Mouse (Mus musculus) embryonic facial prominence, embryonic 12.5 days (tissue): ENCODE measurements around the gene Mrps7. TPM values are rescaled to one million over a fixed set of nuclear protein-coding genes. Genes with fewer than 3 reads are reported as not detected.
A peak's percentile ranks its signal among the peaks of the same experiment; 100 is the strongest.

ENCODE experiments used
- ATAC-seq: fragments of 200-750 bp; cut with Nextera tagmentation; 2 replicates; pipeline ENCODE4 v1.8.0; 2017; ENCODE audit not compliant: insufficient number of reproducible peaks, insufficient read depth, low FRiP score, low TSS enrichment
- H3K27ac ChIP-seq: fragments of 300-500 bp; sonication (generic); 2 replicates; pipeline ENCODE4 v1.5.1; 2016; ENCODE audit warnings: mild to moderate bottlenecking
- H3K27me3 ChIP-seq: fragments of 300-500 bp; sonication (generic); 2 replicates; pipeline ENCODE4 v1.6.1; 2016; ENCODE audit warnings: mild to moderate bottlenecking, moderate library complexity
- H3K36me3 ChIP-seq: fragments of 300-500 bp; sonication (generic); 2 replicates; pipeline ENCODE4 v1.6.1; 2016; ENCODE audit warnings: mild to moderate bottlenecking
- H3K4me1 ChIP-seq: fragments of 300-500 bp; sonication (generic); 2 replicates; pipeline ENCODE4 v1.6.1; 2016
- H3K4me2 ChIP-seq: fragments of 300-500 bp; sonication (generic); replicated peaks from 2 replicates; pipeline ENCODE4 v1.6.1; 2016; ENCODE audit warnings: mild to moderate bottlenecking, moderate library complexity
- H3K4me3 ChIP-seq: fragments of 300-500 bp; sonication (generic); 2 replicates; pipeline ENCODE4 v1.5.1; 2016; ENCODE audit warnings: mild to moderate bottlenecking
- H3K9ac ChIP-seq: fragments of 300-500 bp; sonication (generic); 2 replicates; pipeline ENCODE4 v1.6.1; 2016; ENCODE audit warnings: mild to moderate bottlenecking, moderate library complexity
- H3K9me3 ChIP-seq: fragments of 300-500 bp; sonication (generic); 2 replicates; pipeline ENCODE4 v1.6.1; 2016; ENCODE audit warnings: mild to moderate bottlenecking, moderate library complexity
- WGBS: fragments of 180-500 bp; shearing (Covaris S2); methylation state at CpG from one replicate; pipeline ENCODE4 v1.1.7; 2016; 5-methylcytosine and 5-hydroxymethylcytosine counted together
- polyA plus RNA-seq: library from polyadenylated mRNA; unstranded; fragments of >200 nt; fragmentation: Nextera tagmentation; extraction: Ambion mirVana; gene quantifications from 2 replicates; pipeline ENCODE4 v1.2.1, GENCODE M21; 2016

The Mrps7 gene
- 95.9 and 108 TPM in 2 replicates for polyA plus RNA-seq

DNA sequence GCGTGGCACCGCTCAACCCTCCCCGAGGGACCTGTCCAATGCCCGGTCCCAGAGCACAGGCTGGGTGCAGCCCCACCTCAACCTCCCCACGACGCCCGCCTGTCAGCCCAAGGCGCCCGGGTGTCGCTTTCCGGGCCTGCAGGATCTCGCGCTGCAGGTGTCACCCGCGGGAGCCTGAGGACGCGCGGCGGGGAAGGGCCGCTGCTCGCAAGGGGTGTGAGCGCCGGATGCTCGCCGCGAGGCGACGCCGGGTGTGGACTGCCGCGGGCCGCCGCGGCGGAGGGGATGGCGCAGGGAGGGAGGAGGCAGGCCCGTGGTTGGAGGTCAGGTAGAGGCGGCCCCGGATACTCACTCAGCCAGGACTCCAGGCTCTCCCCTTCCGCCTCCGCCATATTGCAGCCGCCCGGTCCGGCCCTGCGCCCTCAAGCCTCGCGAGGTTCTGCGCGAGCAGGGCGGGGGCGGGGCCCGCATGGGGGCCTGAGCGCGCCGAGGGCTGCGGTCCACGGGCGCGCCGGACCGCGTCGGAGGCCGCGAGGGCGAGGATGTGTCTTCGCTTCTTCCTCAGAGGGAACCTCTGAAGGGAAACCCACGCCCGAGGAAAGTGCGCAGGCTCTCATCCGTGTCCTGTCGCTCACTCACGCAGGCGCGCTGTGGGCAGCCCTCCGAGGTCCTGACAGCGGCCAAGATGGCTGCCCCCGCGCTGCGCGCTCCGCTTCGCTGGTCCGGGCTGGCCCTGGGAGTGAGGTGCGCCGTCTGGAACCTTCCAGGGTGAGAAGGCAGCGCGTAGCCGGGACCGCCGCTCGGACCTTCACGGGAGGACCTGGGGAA lies at the start of gene Mrps7, which contains the start of gene Gga3:
Gene Mrps7, plus strand, starts transcription at position 450 of the 828 bp plus-strand sequence.
Gene Gga3, minus strand, starts transcription at position 576 of the 828 bp plus-strand sequence.
- Histone ChIP-seq H3K27me3 (no peaks in the 10 kb centered on the region), H3K4me3 (peak within 1 kb of the TSS; percentile 96), H3K36me3 (peaks cover 38% of the 10 kb centered on the region), H3K9me3 (no peaks in the 10 kb centered on the region), H3K4me1 (peaks cover 23% of the 10 kb centered on the region), H3K4me2 (peak within 1 kb of the TSS; percentile 87), H3K27ac (peak within 1 kb of the TSS; percentile 92), H3K9ac (peak within 1 kb of the TSS; percentile 93)
- peak; percentile 96 for ATAC-seq
- under 1% methylated on average over 85 of the region's 93 CpGs for WGBS

DNA sequence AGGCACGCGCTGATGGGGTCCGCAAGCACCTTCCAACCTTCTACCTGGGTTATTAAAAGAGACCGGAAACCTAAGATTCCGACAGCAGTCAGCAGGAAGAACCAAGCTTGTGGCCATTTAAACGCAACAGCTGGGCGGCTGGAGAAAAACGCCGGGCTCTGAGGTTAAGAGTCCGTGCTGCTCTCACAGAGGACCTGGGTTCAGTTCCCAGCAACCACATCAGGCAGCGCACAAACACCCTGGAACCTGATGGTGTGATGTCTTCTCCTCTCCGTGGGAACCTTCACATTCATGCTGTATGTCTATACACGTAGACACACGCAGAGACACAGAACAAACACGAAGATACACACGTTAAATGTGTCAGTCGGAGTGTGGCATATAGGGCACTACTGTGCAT lies 48.0 kb upstream of the Mrps7 start:
- H3K4me3 ChIP-seq: no peak overlapping the region

DNA sequence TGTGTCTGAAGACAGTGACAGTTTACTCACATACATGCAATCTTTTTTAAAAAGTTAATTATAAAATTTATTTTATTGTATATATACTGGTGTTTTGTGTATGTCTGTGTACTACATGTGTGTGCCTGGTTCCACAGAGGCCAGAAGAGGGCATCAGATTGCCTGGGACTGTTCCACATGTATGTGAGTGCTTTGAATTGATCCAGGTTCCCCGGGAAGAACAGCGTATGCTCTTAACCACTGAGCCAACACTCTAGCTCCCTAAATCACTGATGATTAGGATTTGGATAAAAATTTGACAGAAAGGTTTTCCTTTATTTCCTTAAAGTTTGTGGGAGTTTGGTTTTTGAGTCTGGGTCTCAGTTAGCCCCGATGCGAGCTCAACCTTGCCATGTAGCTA lies 40.3 kb upstream of the Mrps7 start:
- Histone ChIP-seq H3K36me3 (peaks cover 29% of the 10 kb centered on the region), H3K9ac (peak overlapping the region; percentile 78; the same call in 1 of the 2 replicates), H3K4me2 (peak overlapping the region; percentile 78), H3K27ac (peak overlapping the region; percentile 88; the same call in 1 of the 2 replicates), H3K27me3 (no peaks in the 10 kb centered on the region), H3K4me1 (peaks cover 14% of the 10 kb centered on the region), H3K9me3 (no peaks in the 10 kb centered on the region), H3K4me3 (peak overlapping the region; percentile 76)
- WGBS: 51% methylated on average over 4 of the region's 4 CpGs
- ATAC-seq: no peak

More for the DNA sequence above, 48.0 kb upstream of the Mrps7 start:
- Histone ChIP-seq H3K27me3 (no peaks in the 10 kb centered on the region), H3K9me3 (no peaks in the 10 kb centered on the region), H3K4me1 (no peaks in the 10 kb centered on the region), H3K9ac (no peak overlapping the region), H3K36me3 (no peaks in the 10 kb centered on the region), H3K4me2 (no peak overlapping the region), H3K27ac (no peak overlapping the region)
- ATAC-seq: no peak
- 77% methylated on average over 17 of the region's 17 CpGs for WGBS

DNA sequence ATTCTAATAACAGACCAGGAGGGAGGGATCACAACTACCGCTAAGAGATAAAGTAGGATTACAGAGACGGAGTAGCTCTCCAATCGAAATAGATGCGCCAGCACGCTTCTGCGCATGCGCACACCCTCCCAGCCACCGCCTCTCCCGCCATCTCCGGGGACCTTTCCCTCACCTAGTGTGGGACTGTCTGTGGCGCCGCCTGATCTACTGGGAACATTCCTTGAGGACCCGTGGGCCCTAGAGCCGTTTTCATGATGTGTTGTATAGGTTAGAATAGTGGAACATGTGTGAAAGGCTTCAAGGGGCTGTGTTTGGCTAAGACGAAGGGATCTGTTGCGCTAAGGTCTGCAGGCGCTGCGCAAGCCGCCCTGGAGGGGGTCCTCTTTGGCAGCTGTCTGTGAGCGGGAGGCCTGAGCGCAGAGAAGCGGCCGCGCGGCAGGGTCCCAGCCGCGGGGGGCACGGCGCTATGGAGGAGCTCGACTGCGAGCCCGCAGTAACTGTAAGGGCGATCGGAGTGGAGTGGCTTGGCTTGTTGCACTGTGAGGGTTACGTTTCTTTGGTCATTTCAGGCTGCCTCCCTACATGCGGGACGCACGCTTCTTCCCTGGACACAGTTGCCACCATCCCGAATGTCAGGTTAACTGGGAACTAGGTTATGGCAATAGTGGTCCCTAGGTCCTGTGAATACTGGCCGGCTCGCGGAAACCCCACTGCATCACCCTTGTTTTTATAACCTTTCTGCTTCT lies 39.5 kb upstream of the Mrps7 start, which contains the start of gene Nup85:
Gene Nup85, plus strand, starts transcription at position 371 of the 746 bp plus-strand sequence.
- peaks cover 37% of the 10 kb centered on the region for H3K36me3 ChIP-seq
- peak within 1 kb of the TSS; percentile 76 for H3K4me3 ChIP-seq
- H3K4me1 ChIP-seq: peaks cover 14% of the 10 kb centered on the region
- no peaks in the 10 kb centered on the region for H3K9me3 ChIP-seq
- peak; percentile 88 for ATAC-seq
- peak within 1 kb of the TSS; percentile 78 for H3K4me2 ChIP-seq
- H3K9ac ChIP-seq: peak within 1 kb of the TSS; percentile 78
- peak within 1 kb of the TSS; percentile 88 for H3K27ac ChIP-seq
- under 1% methylated on average over 42 of the region's 42 CpGs for WGBS
- no peaks in the 10 kb centered on the region for H3K27me3 ChIP-seq

DNA sequence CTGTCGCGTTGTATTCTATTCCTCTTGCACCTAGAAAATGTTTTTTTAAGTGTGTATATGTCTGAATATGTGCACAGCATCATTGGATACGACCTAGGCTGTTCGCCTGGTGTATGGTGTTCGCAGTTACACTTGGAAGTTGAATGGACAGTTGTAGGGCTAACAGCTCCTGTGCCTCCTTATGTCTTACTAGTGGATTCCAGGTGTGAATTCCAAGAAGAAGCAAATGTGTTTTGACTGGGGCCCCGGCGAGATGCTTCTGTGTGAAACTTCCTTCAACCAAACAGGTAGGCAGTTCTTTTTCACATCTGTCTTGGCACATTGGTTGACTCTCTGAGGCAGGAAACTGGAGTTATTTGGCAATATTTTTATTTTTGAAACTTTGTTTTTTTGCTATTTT lies 38.8 kb upstream of the Mrps7 start:
- Histone ChIP-seq H3K4me3 (peak overlapping the region; percentile 76), H3K36me3 (peaks cover 44% of the 10 kb centered on the region), H3K4me1 (peaks cover 14% of the 10 kb centered on the region), H3K9ac (peak overlapping the region; percentile 78), H3K27me3 (no peaks in the 10 kb centered on the region), H3K27ac (no peak overlapping the region), H3K4me2 (peak overlapping the region; percentile 78), H3K9me3 (no peaks in the 10 kb centered on the region)
- 18% methylated on average over 7 of the region's 7 CpGs for WGBS
- no peak for ATAC-seq

DNA sequence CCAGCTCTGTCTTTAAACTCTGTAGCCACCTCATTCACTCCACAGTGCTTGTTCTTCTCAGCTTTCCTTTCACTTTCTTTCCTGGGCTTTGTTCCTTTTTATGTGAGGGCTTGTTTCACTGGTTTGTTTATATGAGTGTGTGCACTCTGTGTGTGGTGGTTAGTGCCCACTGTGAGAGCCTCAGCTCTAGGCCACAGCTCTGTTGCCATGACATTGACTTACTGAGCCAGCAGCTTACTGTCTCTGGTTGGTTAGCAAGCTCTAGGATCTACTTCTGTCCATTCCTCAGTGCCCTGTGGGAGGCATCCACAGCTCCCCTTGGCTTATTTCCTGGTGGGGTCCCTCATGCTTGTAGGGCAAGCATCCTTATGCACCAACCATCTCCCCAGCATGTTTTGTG lies 24.6 kb upstream of the Mrps7 start:
- Histone ChIP-seq H3K27me3 (no peaks in the 10 kb centered on the region), H3K9me3 (no peaks in the 10 kb centered on the region), H3K9ac (no peak overlapping the region), H3K4me2 (no peak overlapping the region), H3K4me1 (no peaks in the 10 kb centered on the region), H3K4me3 (no peak overlapping the region), H3K27ac (no peak overlapping the region), H3K36me3 (peaks cover 67% of the 10 kb centered on the region)
- ATAC-seq: no peak

DNA sequence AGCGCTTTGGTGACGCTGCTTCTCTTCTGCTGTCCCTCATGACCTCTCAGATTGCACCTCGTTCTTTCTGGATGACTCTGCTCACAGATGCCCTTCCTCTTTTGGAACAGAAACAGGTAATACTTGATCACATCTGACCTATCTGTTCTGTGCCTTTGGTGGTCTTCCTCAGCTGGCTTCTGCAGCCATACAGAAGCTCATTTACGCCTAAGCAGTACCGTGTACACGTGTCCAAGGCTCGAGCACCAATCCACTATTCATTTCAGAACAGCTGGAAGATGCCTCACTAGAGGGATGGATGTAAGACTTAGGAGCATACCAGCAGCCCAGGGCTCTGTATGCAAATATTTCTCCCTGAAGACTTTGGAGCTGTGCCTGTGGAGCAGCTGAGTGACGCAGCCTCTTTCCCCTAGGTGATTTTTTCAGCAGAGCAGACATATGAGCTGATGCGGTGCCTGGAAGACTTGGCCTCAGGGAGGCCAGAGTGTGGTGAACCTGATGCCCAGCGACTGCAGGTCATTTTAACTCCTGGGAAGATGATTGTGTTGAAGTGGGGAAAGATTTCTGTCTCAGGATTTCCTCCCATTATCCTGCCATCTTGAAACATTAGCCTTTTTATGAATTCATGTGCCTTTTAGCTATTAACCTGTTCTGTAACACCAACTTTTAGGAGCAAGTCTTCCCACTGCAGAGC lies 20.7 kb upstream of the Mrps7 start:
- H3K9me3 ChIP-seq: no peaks in the 10 kb centered on the region
- no peak overlapping the region for H3K27ac ChIP-seq
- WGBS: 84% methylated on average over 10 of the region's 10 CpGs
- no peak for ATAC-seq
- peaks cover 96% of the 10 kb centered on the region for H3K36me3 ChIP-seq
- H3K27me3 ChIP-seq: no peaks in the 10 kb centered on the region
- H3K4me1 ChIP-seq: no peaks in the 10 kb centered on the region
- no peak overlapping the region for H3K9ac ChIP-seq
- no peak overlapping the region for H3K4me2 ChIP-seq
- H3K4me3 ChIP-seq: no peak overlapping the region

DNA sequence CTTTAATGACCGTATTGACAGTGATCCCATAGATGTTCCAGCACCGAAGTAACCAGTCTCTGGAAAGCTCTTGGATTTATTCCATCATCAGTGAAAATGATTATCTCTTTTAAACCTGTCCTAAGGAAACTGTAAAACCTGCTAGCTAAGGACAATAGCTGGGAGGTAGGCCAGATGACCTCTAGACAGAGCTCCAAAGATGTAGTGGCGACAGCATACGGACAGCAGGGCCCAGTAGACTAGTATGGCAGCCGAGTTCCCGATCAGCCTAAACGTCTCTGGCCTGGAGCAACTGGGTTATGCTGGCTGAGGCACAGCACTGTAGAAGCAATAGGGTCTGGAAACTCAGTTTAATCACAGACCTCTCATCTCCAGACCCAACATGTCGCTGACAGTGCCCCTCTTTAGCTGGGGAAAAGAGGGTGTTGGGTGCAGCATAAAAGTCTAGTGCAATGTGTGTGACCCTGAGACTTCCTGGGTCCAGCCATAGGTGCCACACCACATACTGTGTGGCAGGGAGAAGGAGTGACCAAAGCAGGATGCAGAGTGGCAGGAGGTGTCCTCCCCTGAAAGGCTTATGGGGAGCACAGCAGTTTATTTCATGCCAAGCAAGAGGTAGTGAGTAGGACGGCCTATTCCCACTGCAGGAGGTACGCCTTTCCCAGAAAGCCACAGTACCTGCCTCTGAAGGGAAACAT lies 19.2 kb upstream of the Mrps7 start:
- H3K27ac ChIP-seq: no peak overlapping the region
- no peaks in the 10 kb centered on the region for H3K4me1 ChIP-seq
- H3K36me3 ChIP-seq: peaks cover 93% of the 10 kb centered on the region
- no peaks in the 10 kb centered on the region for H3K27me3 ChIP-seq
- H3K9me3 ChIP-seq: no peaks in the 10 kb centered on the region
- H3K9ac ChIP-seq: no peak overlapping the region
- no peak overlapping the region for H3K4me3 ChIP-seq
- WGBS: 87% methylated on average over 10 of the region's 10 CpGs
- no peak overlapping the region for H3K4me2 ChIP-seq
- ATAC-seq: no peak

DNA sequence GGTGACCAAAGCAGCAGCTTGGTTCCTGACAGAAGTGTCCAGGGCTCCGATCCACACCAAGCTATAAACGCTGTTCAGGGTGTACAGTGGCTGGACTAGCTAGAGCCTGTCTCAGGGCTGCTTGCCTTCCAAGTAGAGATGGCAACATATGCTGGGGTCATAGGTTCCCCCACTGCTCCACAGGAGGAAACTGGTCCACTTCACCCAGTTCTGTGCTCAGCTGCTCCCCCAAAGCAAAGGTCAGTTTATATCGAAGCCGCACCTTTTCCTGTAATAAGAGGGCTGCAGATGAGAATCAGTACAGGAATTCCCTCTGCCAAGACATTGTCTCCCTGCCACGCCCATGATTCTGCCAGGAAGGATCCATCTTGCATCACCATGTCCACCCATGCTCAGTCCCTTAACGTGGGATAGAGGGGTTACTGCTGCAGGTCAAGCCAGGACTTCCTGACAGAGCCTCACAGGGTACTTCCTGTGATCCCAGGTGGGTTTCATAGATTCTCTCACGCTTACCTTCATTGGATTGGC lies 18.1 kb upstream of the Mrps7 start:
- Histone ChIP-seq H3K36me3 (peaks cover 94% of the 10 kb centered on the region), H3K4me3 (no peak overlapping the region), H3K4me1 (no peaks in the 10 kb centered on the region), H3K9ac (no peak overlapping the region), H3K27ac (no peak overlapping the region), H3K9me3 (no peaks in the 10 kb centered on the region), H3K27me3 (no peaks in the 10 kb centered on the region), H3K4me2 (no peak overlapping the region)
- 91% methylated on average over 7 of the region's 7 CpGs for WGBS
- no peak for ATAC-seq

DNA sequence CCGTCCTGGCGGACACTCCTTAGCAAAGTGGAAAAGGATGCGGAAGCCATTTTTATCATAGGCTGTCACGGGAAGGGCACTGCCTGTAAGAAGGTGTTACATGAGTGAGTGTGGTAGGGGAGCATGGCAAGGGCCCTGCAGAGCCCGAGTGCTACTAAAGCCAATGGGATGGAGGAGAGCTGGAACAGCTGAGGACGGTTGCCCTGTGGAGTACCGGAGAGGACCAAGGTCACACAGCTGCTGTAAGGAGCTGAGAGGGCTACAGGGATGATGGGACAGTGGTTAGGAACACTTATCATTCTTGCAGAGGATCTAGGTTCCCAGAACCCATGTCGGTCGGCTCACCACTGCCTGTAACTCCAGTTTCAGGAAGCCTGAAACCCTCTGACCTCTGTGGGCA lies 17.3 kb upstream of the Mrps7 start:
- no peaks in the 10 kb centered on the region for H3K27me3 ChIP-seq
- H3K4me2 ChIP-seq: no peak overlapping the region
- 88% methylated on average over 9 of the region's 9 CpGs for WGBS
- H3K4me3 ChIP-seq: no peak overlapping the region
- no peak overlapping the region for H3K9ac ChIP-seq
- no peaks in the 10 kb centered on the region for H3K4me1 ChIP-seq
- H3K9me3 ChIP-seq: no peaks in the 10 kb centered on the region
- H3K36me3 ChIP-seq: peaks cover 94% of the 10 kb centered on the region
- no peak overlapping the region for H3K27ac ChIP-seq
- no peak for ATAC-seq

DNA sequence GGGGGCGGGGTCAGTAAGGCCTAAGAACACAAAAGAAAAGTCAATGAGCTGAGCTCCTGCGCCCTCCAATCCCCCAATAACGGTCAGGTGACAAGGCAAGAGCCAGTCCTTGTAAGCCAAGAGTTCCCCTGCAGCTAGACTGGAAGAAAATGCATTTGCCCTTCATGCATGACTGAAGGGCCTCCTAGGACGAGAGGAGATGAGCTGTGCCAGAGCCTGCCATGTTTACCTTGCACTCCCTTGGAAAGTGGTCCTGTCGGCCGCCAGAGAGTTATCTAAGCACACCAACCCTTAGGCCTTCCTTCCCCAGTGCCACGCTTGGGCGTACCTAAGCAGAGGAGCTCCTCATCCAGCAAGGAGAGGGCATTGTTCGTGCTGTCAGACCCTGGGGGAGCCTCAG lies 15.7 kb upstream of the Mrps7 start:
- H3K9ac ChIP-seq: no peak overlapping the region
- ATAC-seq: no peak
- no peaks in the 10 kb centered on the region for H3K9me3 ChIP-seq
- no peak overlapping the region for H3K4me3 ChIP-seq
- no peaks in the 10 kb centered on the region for H3K4me1 ChIP-seq
- H3K36me3 ChIP-seq: peaks cover 94% of the 10 kb centered on the region
- H3K27ac ChIP-seq: no peak overlapping the region
- 86% methylated on average over 9 of the region's 9 CpGs for WGBS
- H3K27me3 ChIP-seq: no peaks in the 10 kb centered on the region
- no peak overlapping the region for H3K4me2 ChIP-seq
